Mouse (Mus musculus): Measurements from ENCODE around the gene Tnni3. TPM values are rescaled to one million over a fixed set of nuclear protein-coding genes. Genes with fewer than 3 reads are reported as not detected.
A peak's percentile ranks its signal among the peaks of the same experiment; 100 is the strongest.
"Not testable (repeated sequence)": the region's sequence is repeated elsewhere in the genome, so short reads cannot be mapped to it uniquely, and the experiment has no call there.

The Tnni3 gene
- polyA plus RNA-seq, 1 experiment from 2014 or later: 1.6 TPM

DNA sequence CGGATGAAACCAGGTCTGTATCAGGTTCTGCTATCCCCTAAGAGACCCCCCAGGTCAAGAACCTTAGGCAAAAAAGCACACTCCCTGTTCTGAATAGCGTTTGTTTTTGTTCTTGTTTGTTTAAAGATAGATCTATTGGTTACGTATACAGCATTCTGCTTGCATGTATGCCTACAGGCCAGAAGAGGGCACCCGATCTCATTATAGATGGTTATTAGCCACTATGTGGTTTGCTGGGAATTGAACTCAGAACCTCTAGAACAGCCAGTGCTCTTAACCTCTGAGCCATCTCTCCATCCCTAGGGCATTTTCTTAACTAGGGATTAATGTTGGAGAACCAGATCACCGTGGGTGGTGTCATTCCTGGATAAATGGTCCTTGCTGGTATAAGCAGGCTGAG lies 17.3 kb upstream of the Tnni3 start:
- Histone ChIP-seq H3K9me3 (ENCODE audit: control insufficient read depth, low read length) (no peaks in the 10 kb centered on the region), H3K27me3 (replicated peaks; ENCODE audit: control insufficient read depth, insufficient read depth, low read length) (0 out of 2 replicates have a peak, but pooled peaks cover under 1% of the 10 kb centered on the region), H3K4me3 (ENCODE audit: low read length) (no peak overlapping the region), H3K27ac (ENCODE audit: low read length) (no peak overlapping the region), H3K4me1 (ENCODE audit: control insufficient read depth, insufficient read depth, low read length) (no peaks in the 10 kb centered on the region), H3K9ac (ENCODE audit: low read depth, low read length) (no peak overlapping the region), H3K4me2 (ENCODE audit: low read depth, low read length) (no peak overlapping the region), H3K36me3 (ENCODE audit: control insufficient read depth, insufficient read depth, low read length) (no peaks in the 10 kb centered on the region)
- WGBS: 60% methylated on average over 5 of the region's 5 CpGs
- ATAC-seq: no peak

DNA sequence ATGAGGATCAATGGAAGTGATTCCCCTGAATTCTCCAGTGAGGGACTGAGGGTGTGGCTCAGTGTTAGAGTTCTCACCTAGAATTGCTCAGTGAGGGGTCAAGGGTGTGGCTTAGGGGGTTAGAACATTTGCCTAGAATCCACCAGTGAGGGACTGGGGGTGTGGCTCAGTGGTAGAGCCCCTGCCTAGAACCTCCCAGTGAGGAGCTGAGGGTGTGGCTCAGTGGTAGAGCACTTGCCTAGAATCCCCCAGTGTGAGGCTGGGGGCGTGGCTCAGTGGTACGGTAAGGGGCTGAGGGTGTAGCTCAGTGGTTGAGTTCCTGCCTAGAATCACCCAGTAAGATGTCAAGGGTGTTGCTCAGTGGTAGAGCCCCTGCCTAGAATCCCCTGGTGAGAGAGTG lies 15.0 kb upstream of the Tnni3 start:
- no peak overlapping the region for H3K4me3 ChIP-seq (ENCODE audit: low read length)
- H3K27me3 ChIP-seq (replicated peaks; ENCODE audit: control insufficient read depth, insufficient read depth, low read length): no peaks in the 10 kb centered on the region
- H3K9ac ChIP-seq (ENCODE audit: low read depth, low read length): no peak overlapping the region
- no peaks in the 10 kb centered on the region for H3K9me3 ChIP-seq (ENCODE audit: control insufficient read depth, low read length)
- H3K36me3 ChIP-seq (ENCODE audit: control insufficient read depth, insufficient read depth, low read length): no peaks in the 10 kb centered on the region
- H3K27ac ChIP-seq (ENCODE audit: low read length): no peak overlapping the region
- 80% methylated on average over 2 of the region's 2 CpGs for WGBS
- no peak overlapping the region for H3K4me2 ChIP-seq (ENCODE audit: low read depth, low read length)
- H3K4me1 ChIP-seq (ENCODE audit: control insufficient read depth, insufficient read depth, low read length): no peaks in the 10 kb centered on the region
- no peak for ATAC-seq

DNA sequence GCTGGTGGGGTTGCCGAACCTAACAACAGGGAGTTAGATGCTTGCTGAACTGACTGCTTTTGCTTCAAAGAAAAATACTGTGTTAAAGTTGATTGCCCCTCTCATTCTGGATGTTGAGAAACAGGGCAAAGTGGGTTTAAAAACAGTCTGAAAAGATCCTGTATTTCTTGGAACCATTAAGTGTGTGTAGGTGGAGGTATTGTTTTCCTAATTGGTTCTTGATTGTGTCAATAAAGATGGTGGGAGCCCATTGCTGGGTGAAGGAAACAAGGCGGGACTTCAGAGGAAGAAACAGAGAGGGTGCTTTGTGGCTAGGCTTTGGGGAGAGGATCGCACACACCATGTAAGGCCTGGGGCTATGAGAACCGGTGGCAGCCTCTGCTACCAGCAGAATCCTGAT lies 13.2 kb upstream of the Tnni3 start:
- H3K4me3 ChIP-seq (ENCODE audit: low read length): no peak overlapping the region
- no peak for ATAC-seq

DNA sequence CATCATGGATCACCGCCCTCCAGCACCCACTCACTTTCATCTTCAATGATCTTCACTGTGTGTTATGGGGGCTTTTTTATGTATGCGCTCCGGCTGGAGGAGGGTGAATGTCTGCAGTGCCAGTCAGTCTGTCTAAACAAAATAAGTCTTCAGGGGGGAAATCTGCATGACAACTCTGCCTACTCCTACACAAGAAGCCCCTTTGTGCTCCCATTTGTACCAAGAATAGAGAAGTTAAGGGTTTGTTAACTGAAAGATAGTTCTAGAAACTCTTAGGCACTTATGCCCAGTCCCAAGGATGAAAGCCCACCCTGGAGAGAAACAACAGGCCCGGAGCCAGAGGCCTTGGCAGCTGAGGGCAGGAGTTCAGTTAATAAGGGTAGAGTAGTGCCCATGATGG lies 12.3 kb upstream of the Tnni3 start:
- Histone ChIP-seq H3K4me2 (ENCODE audit: low read depth, low read length) (no peak overlapping the region), H3K9me3 (ENCODE audit: control insufficient read depth, low read length) (no peaks in the 10 kb centered on the region), H3K4me1 (ENCODE audit: control insufficient read depth, insufficient read depth, low read length) (peaks cover 5% of the 10 kb centered on the region), H3K36me3 (ENCODE audit: control insufficient read depth, insufficient read depth, low read length) (no peaks in the 10 kb centered on the region), H3K9ac (ENCODE audit: low read depth, low read length) (no peak overlapping the region), H3K27me3 (replicated peaks; ENCODE audit: control insufficient read depth, insufficient read depth, low read length) (no peaks in the 10 kb centered on the region), H3K4me3 (ENCODE audit: low read length) (no peak overlapping the region), H3K27ac (ENCODE audit: low read length) (no peak overlapping the region)
- no peak for ATAC-seq
- WGBS: 83% methylated on average over 4 of the region's 4 CpGs

More for the DNA sequence above, 13.2 kb upstream of the Tnni3 start:
- Histone ChIP-seq H3K27ac (ENCODE audit: low read length) (no peak overlapping the region), H3K4me1 (ENCODE audit: control insufficient read depth, insufficient read depth, low read length) (peaks cover under 1% of the 10 kb centered on the region), H3K9me3 (ENCODE audit: control insufficient read depth, low read length) (no peaks in the 10 kb centered on the region), H3K36me3 (ENCODE audit: control insufficient read depth, insufficient read depth, low read length) (no peaks in the 10 kb centered on the region), H3K27me3 (replicated peaks; ENCODE audit: control insufficient read depth, insufficient read depth, low read length) (no peaks in the 10 kb centered on the region), H3K9ac (ENCODE audit: low read depth, low read length) (no peak overlapping the region), H3K4me2 (ENCODE audit: low read depth, low read length) (no peak overlapping the region)
- 63% methylated on average over 4 of the region's 4 CpGs for WGBS

DNA sequence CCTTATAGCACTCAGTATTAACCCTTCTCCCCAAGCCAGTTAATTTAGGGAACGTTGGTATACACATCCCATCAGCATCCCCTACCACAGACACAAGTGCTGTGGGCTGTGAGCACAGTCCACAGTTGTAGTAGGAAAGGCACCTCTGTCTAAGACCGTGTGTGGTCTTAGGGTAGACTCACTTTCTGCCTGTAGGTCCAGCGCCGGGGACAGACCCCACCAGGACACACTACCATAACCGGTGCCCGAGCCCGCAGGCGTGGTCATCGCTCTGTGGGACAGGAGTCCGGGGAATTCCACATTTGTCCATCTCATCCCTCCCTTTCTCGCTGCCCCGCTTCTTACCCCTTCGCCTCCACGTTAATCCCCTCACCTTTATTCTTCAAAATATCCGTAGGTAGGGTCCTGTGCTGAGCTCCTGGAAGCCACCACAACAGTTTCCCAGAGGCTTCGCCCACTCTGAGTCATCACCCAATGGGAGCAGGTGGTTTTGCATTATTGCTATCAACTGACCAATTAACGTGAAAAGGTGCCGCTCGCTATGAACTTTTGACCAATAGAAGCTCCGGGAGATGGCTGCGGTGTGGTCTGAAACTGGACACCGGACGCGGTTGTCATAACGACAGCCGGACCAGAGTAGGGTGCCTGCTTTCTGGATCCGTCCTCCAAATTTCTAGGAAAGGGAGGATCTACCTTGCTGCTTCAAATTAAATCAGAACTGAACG lies 8.1 kb upstream of the Tnni3 start, which contains the start of gene Dnaaf3:
TSS of gene Dnaaf3 (minus strand) at position 449 of the 725 bp plus-strand sequence.
- ATAC-seq: peak; percentile 95
- peaks cover 5% of the 10 kb centered on the region for H3K4me1 ChIP-seq (ENCODE audit: control insufficient read depth, insufficient read depth, low read length)
- peak within 1 kb of the TSS; percentile 44 for H3K4me3 ChIP-seq (ENCODE audit: low read length)
- H3K4me2 ChIP-seq (ENCODE audit: low read depth, low read length): peak within 1 kb of the TSS; percentile 60
- 3% methylated on average over 28 of the region's 28 CpGs for WGBS
- H3K9ac ChIP-seq (ENCODE audit: low read depth, low read length): peak within 1 kb of the TSS; percentile 30; the same call in 1 of the 2 replicates
- no peaks in the 10 kb centered on the region for H3K9me3 ChIP-seq (ENCODE audit: control insufficient read depth, low read length)
- H3K27me3 ChIP-seq (replicated peaks; ENCODE audit: control insufficient read depth, insufficient read depth, low read length): no peaks in the 10 kb centered on the region
- H3K27ac ChIP-seq (ENCODE audit: low read length): no peak within 1 kb of the TSS
- H3K36me3 ChIP-seq (ENCODE audit: control insufficient read depth, insufficient read depth, low read length): no peaks in the 10 kb centered on the region

DNA sequence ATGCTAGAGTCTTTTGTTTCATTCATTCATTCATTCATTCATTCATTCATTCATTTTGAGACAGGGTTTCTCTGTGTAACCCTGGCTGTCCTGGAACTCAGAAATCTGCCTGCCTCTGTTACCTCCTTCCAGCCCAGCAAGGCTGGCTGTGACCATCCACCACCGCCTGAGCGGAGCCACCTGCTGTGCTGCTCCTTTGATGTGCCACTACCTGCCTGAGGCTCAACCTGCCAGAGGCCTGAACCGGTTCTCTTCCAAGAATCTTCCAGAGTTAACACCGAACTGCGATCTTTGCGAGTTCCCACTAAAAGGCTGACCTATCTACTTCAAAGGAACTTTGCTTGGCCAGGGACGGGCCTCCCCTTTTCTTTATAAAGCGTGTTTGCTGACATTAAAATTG lies 6.1 kb upstream of the Tnni3 start:
- not testable (repeated sequence) for ATAC-seq; H3K27ac ChIP-seq (ENCODE audit: low read length); H3K4me3 ChIP-seq (ENCODE audit: low read length); H3K36me3 ChIP-seq (ENCODE audit: control insufficient read depth, insufficient read depth, low read length); H3K4me1 ChIP-seq (ENCODE audit: control insufficient read depth, insufficient read depth, low read length); H3K9me3 ChIP-seq (ENCODE audit: control insufficient read depth, low read length); H3K27me3 ChIP-seq (replicated peaks; ENCODE audit: control insufficient read depth, insufficient read depth, low read length); H3K9ac ChIP-seq (ENCODE audit: low read depth, low read length); H3K4me2 ChIP-seq (ENCODE audit: low read depth, low read length)
- 46% methylated on average over 7 of the region's 8 CpGs for WGBS

DNA sequence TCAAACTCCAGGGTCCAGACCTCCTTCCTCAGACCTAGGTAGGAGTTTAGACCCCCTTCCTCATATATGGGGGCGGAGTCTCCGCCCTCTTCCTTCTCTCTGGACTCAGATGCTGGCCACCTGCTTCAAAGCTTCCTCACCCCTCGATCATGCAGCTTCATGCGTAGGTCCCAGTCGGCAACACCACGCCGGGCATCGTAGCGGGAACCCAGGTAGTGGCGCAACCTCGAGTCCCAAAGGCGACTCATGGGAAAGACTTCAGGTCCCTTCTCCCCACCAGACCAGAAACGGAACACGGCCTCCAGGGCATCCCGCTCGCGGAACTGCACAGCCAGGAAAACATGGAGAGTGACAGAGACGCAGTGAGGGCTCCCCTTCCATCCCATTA lies 3.3 kb upstream of the Tnni3 start:
- 51% methylated on average over 18 of the region's 18 CpGs for WGBS
- H3K27ac ChIP-seq (ENCODE audit: low read length): no peak overlapping the region
- no peaks in the 10 kb centered on the region for H3K9me3 ChIP-seq (ENCODE audit: control insufficient read depth, low read length)
- no peaks in the 10 kb centered on the region for H3K27me3 ChIP-seq (replicated peaks; ENCODE audit: control insufficient read depth, insufficient read depth, low read length)
- no peaks in the 10 kb centered on the region for H3K36me3 ChIP-seq (ENCODE audit: control insufficient read depth, insufficient read depth, low read length)
- no peak for ATAC-seq
- no peak overlapping the region for H3K9ac ChIP-seq (ENCODE audit: low read depth, low read length)
- peaks cover 7% of the 10 kb centered on the region for H3K4me1 ChIP-seq (ENCODE audit: control insufficient read depth, insufficient read depth, low read length)
- H3K4me2 ChIP-seq (ENCODE audit: low read depth, low read length): peak overlapping the region; percentile 71; the same call in 1 of the 2 replicates
- no peak overlapping the region for H3K4me3 ChIP-seq (ENCODE audit: low read length)

DNA sequence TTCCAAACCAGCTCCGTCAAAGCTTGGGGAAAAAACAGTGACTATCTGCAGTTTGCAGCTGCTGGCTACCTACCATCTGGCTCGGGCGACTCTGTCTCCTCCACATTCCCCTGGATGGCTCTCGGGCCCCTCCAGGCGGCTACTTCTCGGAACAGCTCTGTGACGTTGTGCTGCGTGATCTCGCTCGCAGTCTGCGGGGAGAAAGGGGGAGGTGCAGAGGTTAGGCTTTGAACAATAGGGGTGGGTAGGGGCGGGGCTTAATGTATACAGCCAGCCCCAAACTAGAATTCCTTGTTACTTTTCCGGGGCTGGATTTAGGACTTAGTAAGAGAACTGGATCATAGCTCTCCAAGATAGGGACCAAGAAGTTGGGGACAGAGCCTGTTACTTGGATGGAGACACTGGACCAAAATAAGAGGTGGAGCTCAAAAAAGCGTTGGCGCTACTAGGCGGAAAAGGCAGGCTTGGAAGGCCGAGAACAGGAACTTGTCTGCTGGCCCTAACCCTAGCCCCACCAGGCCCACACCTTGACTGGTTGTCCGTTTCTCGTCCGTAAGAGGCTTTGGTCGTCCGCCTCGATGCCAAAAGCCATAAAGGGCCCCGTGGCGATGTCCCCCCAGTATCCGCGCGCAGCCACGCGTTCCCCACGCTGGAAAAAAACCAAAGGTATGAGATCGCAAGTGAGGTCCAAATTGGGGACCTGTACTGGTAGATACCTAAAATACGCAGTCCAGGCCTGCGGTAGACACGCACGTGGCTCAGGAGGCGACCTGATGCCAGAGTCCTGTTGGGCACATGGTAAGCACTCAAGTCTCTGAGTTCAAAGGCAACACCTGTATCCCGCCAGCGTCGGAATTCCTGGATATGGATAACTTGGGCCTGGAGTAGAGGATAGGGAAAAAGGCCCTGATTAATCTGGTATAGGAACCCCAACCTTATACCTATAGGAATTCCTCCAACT lies 2.6 kb upstream of the Tnni3 start:
- no peak overlapping the region for H3K27ac ChIP-seq (ENCODE audit: low read length)
- peak overlapping the region; percentile 64 for H3K9ac ChIP-seq (ENCODE audit: low read depth, low read length)
- peak overlapping the region; percentile 42 for H3K4me3 ChIP-seq (ENCODE audit: low read length)
- H3K9me3 ChIP-seq (ENCODE audit: control insufficient read depth, low read length): no peaks in the 10 kb centered on the region
- H3K4me2 ChIP-seq (ENCODE audit: low read depth, low read length): peak overlapping the region; percentile 71
- H3K36me3 ChIP-seq (ENCODE audit: control insufficient read depth, insufficient read depth, low read length): no peaks in the 10 kb centered on the region
- H3K27me3 ChIP-seq (replicated peaks; ENCODE audit: control insufficient read depth, insufficient read depth, low read length): no peaks in the 10 kb centered on the region
- H3K4me1 ChIP-seq (ENCODE audit: control insufficient read depth, insufficient read depth, low read length): 0 out of 2 replicates have a peak, but pooled peaks cover 2% of the 10 kb centered on the region
- 20% methylated on average over 40 of the region's 40 CpGs for WGBS
- peak; percentile 94 for ATAC-seq
